Mouse (Mus musculus): ENCODE measurements around the gene Supt7l.

DNA sequence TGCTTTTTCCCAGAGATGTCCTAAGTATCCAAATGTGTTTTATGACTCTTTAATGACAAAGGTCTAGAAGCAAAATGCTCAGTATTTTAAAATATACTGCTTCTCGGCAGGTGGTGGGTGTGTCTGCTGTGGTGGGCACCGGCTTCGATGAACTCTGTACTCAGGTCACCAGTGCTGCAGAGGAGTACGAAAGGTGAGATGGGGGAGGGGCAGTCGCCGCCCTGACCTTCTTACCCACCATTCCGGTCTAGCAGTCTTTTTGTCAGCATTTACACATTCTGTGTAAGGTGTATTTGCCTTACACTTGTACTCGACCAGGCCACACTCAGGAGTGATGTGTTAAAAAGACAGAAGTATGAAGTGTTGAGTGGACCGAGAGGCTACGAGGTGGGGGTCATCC lies 22.8 kb downstream of the Supt7l start:
- TF ChIP-seq CTCF (IDR thresholded peaks at IDR 0.05; ENCODE audit: low read depth, low read length) (no peak), POLR2A (IDR thresholded peaks at IDR 0.05; ENCODE audit: borderline replicate concordance, low read depth, low read length) (no peak)

All from bone marrow macrophage, adult 2 months (primary cell).